Mouse (Mus musculus): ENCODE data around the gene Garem2. TPM values are rescaled to one million over a fixed set of nuclear protein-coding genes. Genes with fewer than 3 reads are reported as not detected.

Garem2 gene
- total RNA-seq, 1 experiment, result 1.7 TPM

- Histone ChIP-seq H3K4me3 (ENCODE audit: insufficient read depth in 1 of 2, low read depth in 1 of 2, low read length in 2 of 2, poor library complexity in 1 of 2, severe bottlenecking in 1 of 2) (peak overlapping the region in 1 of 2 experiments; percentile 95; a peak in 1 of 4 replicates), H3K9ac (ENCODE audit: insufficient read depth, low read depth, low read length, poor library complexity, severe bottlenecking) (peak overlapping the region; percentile 38; the same call in 1 of the 2 replicates), H3K27ac (ENCODE audit: insufficient read depth, low read depth, low read length, poor library complexity, severe bottlenecking) (no peak overlapping the region), H3K4me1 (ENCODE audit: control insufficient read depth in 2 of 2, insufficient read depth in 2 of 2, low read length in 2 of 2, poor library complexity in 1 of 2) (peaks cover 0 to 3% of the 10 kb centered on the region in 2 experiments; a peak in 1 of 4 replicates), H3K9me3 (ENCODE audit: control insufficient read depth, insufficient read depth, low read depth, low read length) (no peaks in the 10 kb centered on the region), H3K36me3 (ENCODE audit: control insufficient read depth, insufficient read depth, low read length, poor library complexity, severe bottlenecking) (peaks cover 14% of the 10 kb centered on the region)
- no peak for DNase-seq (ENCODE audit: low read depth, low spot score)
- in situ Hi-C loops (cut with MboI; ENCODE audit: low sequenced_read_pairs in 2 of 2, unreplicated experiment in 2 of 2), result no loop called here
- no peak for TF ChIP-seq ZNF384 (IDR thresholded peaks at IDR 0.05; ENCODE audit: low read depth, low read length)
- TF ChIP-seq MAFK (IDR thresholded peaks at IDR 0.05; ENCODE audit: insufficient read depth, low read depth, low read length), result no peak
- TF ChIP-seq CHD2 (IDR thresholded peaks at IDR 0.05; ENCODE audit: low read depth, low read length), result no peak
- TF ChIP-seq ZC3H11A (IDR thresholded peaks at IDR 0.05; ENCODE audit: borderline replicate concordance, low read depth, low read length), result no peak
- no peak for TF ChIP-seq HCFC1 (IDR thresholded peaks at IDR 0.05; ENCODE audit: borderline replicate concordance, insufficient read depth, low read length)
Measured at GRCm38 (mm10) chr5:30071677-30072076, 33.3 kb upstream of the Garem2 start.

- DNase-seq (ENCODE audit: low read depth, low spot score), result no peak
- no peak for TF ChIP-seq MAFK (IDR thresholded peaks at IDR 0.05; ENCODE audit: insufficient read depth, low read depth, low read length)
- TF ChIP-seq CHD2 (IDR thresholded peaks at IDR 0.05; ENCODE audit: low read depth, low read length), result no peak
- TF ChIP-seq ZC3H11A (IDR thresholded peaks at IDR 0.05; ENCODE audit: borderline replicate concordance, low read depth, low read length), result no peak
- TF ChIP-seq HCFC1 (IDR thresholded peaks at IDR 0.05; ENCODE audit: borderline replicate concordance, insufficient read depth, low read length), result no peak
- TF ChIP-seq ZNF384 (IDR thresholded peaks at IDR 0.05; ENCODE audit: low read depth, low read length), result no peak; the same call in 1 of the 2 replicates
- Histone ChIP-seq H3K27ac (ENCODE audit: insufficient read depth, low read depth, low read length, poor library complexity, severe bottlenecking) (peak overlapping the region; percentile 49; the same call in 1 of the 2 replicates), H3K9me3 (ENCODE audit: control insufficient read depth, insufficient read depth, low read depth, low read length) (no peaks in the 10 kb centered on the region), H3K4me3 (ENCODE audit: insufficient read depth in 1 of 2, low read depth in 1 of 2, low read length in 2 of 2, poor library complexity in 1 of 2, severe bottlenecking in 1 of 2) (peak overlapping the region; percentile 92 to 95), H3K9ac (ENCODE audit: insufficient read depth, low read depth, low read length, poor library complexity, severe bottlenecking) (peak overlapping the region; percentile 95), H3K4me1 (ENCODE audit: control insufficient read depth in 2 of 2, insufficient read depth in 2 of 2, low read length in 2 of 2, poor library complexity in 1 of 2) (peaks cover 0 to 3% of the 10 kb centered on the region in 2 experiments; a peak in 1 of 4 replicates), H3K36me3 (ENCODE audit: control insufficient read depth, insufficient read depth, low read length, poor library complexity, severe bottlenecking) (peaks cover 13% of the 10 kb centered on the region)
- in situ Hi-C loops (cut with MboI; ENCODE audit: low sequenced_read_pairs in 2 of 2, unreplicated experiment in 2 of 2), result no loop called here
Measured at GRCm38 (mm10) chr5:30072377-30072776, 32.6 kb upstream of the Garem2 start.

- in situ Hi-C loops (cut with MboI; ENCODE audit: low sequenced_read_pairs in 2 of 2, unreplicated experiment in 2 of 2), result no loop called here
- TF ChIP-seq MAFK (IDR thresholded peaks at IDR 0.05; ENCODE audit: insufficient read depth, low read depth, low read length), result no peak
- TF ChIP-seq ZNF384 (IDR thresholded peaks at IDR 0.05; ENCODE audit: low read depth, low read length), result no peak
- TF ChIP-seq HCFC1 (IDR thresholded peaks at IDR 0.05; ENCODE audit: borderline replicate concordance, insufficient read depth, low read length), result no peak; the same call in 1 of the 2 replicates
- TF ChIP-seq ZC3H11A (IDR thresholded peaks at IDR 0.05; ENCODE audit: borderline replicate concordance, low read depth, low read length), result no peak
- TF ChIP-seq CHD2 (IDR thresholded peaks at IDR 0.05; ENCODE audit: low read depth, low read length), result no peak
Measured at GRCm38 (mm10) chr5:30072825-30073821, 31.8 kb upstream of the Garem2 start, which contains the start of gene Tyms. Tyms (minus strand) TSS chr5:30073617.

GRCm38 (mm10) chr5:30092701-30093100 lies 12.3 kb upstream of the Garem2 start:
- Histone ChIP-seq H3K27ac (ENCODE audit: insufficient read depth, low read depth, low read length, poor library complexity, severe bottlenecking) (no peak overlapping the region), H3K4me1 (ENCODE audit: control insufficient read depth in 2 of 2, insufficient read depth in 2 of 2, low read length in 2 of 2, poor library complexity in 1 of 2) (peaks cover 0 to 5% of the 10 kb centered on the region in 2 experiments; a peak in 1 of 4 replicates), H3K36me3 (ENCODE audit: control insufficient read depth, insufficient read depth, low read length, poor library complexity, severe bottlenecking) (no peaks in the 10 kb centered on the region), H3K4me3 (ENCODE audit: insufficient read depth in 1 of 2, low read depth in 1 of 2, low read length in 2 of 2, poor library complexity in 1 of 2, severe bottlenecking in 1 of 2) (peak overlapping the region; percentile 33 to 58), H3K9me3 (ENCODE audit: control insufficient read depth, insufficient read depth, low read depth, low read length) (no peaks in the 10 kb centered on the region), H3K9ac (ENCODE audit: insufficient read depth, low read depth, low read length, poor library complexity, severe bottlenecking) (peak overlapping the region; percentile 36; the same call in 1 of the 2 replicates)
- TF ChIP-seq ZC3H11A (IDR thresholded peaks at IDR 0.05; ENCODE audit: borderline replicate concordance, low read depth, low read length) (no peak), HCFC1 (IDR thresholded peaks at IDR 0.05; ENCODE audit: borderline replicate concordance, insufficient read depth, low read length) (no peak), ZNF384 (IDR thresholded peaks at IDR 0.05; ENCODE audit: low read depth, low read length) (no peak), CHD2 (IDR thresholded peaks at IDR 0.05; ENCODE audit: low read depth, low read length) (no peak), MAFK (IDR thresholded peaks at IDR 0.05; ENCODE audit: insufficient read depth, low read depth, low read length) (no peak)
- in situ Hi-C loops (cut with MboI; ENCODE audit: low sequenced_read_pairs in 2 of 2, unreplicated experiment in 2 of 2), result no loop called here
- DNase-seq (ENCODE audit: low read depth, low spot score), result peak; percentile 59

More at GRCm38 (mm10) chr5:30072825-30073821, 31.8 kb upstream of the Garem2 start, which contains the start of gene Tyms:
- no peaks in the 10 kb centered on the region for H3K9me3 ChIP-seq (ENCODE audit: control insufficient read depth, insufficient read depth, low read depth, low read length)
- peak within 1 kb of the TSS; percentile 92 to 95 for H3K4me3 ChIP-seq (ENCODE audit: insufficient read depth in 1 of 2, low read depth in 1 of 2, low read length in 2 of 2, poor library complexity in 1 of 2, severe bottlenecking in 1 of 2)
- DNase-seq (ENCODE audit: low read depth, low spot score), result peak; percentile 83
- H3K9ac ChIP-seq (ENCODE audit: insufficient read depth, low read depth, low read length, poor library complexity, severe bottlenecking), result peak within 1 kb of the TSS; percentile 95
- peaks cover 7% of the 10 kb centered on the region for H3K36me3 ChIP-seq (ENCODE audit: control insufficient read depth, insufficient read depth, low read length, poor library complexity, severe bottlenecking)
- peaks cover 0 to 3% of the 10 kb centered on the region in 2 experiments; a peak in 1 of 4 replicates for H3K4me1 ChIP-seq (ENCODE audit: control insufficient read depth in 2 of 2, insufficient read depth in 2 of 2, low read length in 2 of 2, poor library complexity in 1 of 2)
- H3K27ac ChIP-seq (ENCODE audit: insufficient read depth, low read depth, low read length, poor library complexity, severe bottlenecking), result peak within 1 kb of the TSS; percentile 90
